Mouse (Mus musculus): ENCODE results near the gene Dlg2. TPM values are rescaled to one million over a fixed set of nuclear protein-coding genes. Genes with fewer than 3 reads are reported as not detected.

Gene Dlg2
- total RNA-seq, 2 experiments from 2014 or later: 319 to 325 TPM

DNA sequence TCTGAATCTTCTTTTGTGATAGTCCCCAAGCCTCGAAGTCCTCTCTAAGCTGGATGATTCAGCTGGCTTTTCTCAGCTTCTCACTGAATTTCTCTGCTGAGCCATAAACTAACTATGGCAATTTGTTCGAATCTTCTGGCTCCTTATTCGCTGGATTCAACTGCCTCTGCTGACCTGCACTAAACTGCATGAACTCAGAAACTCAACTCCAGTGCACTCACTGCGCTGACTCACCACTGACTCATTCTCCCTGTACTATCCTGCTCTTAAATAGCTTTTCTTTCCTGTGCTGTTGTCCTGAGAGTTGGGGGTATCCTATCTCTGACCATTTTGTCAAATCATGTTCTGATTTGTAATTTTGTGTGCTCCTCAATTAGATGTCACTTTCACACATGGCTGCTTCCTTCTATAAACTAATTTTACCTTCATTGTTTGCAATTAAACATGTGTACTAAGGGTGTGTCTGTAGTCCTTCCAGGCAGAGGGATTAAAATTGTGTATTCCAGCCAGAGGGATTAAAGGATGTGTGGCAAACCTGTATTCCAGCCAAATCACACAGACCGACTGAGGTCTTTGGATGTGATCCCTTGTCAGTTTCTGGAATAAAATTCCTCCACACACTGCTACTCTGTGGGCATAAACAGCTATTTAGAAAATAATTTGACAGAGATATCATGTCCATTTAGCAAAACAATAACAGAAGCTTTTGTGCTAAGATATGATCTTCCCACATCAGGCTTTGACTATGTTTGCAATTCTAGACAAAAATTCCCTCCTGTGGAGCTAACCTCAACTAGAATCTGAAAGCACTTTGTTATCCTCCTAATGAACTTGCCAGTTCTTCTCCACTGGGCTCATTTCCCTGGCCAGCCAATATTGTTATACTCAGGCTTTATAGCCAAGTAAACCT lies 1115.0 kb downstream of the Dlg2 start:
- intact Hi-C loops (cut with DNase I): no loop called here
- DNase-seq (ENCODE audit: low spot score in 2 of 2): peak in 1 of 2 experiments; percentile 22

GRCm38 (mm10) chr7:91598549-91598948 lies 1122.1 kb downstream of the Dlg2 start:
- no peak for DNase-seq (ENCODE audit: low spot score in 2 of 2)
- intact Hi-C loops (cut with DNase I): no loop called here

DNA sequence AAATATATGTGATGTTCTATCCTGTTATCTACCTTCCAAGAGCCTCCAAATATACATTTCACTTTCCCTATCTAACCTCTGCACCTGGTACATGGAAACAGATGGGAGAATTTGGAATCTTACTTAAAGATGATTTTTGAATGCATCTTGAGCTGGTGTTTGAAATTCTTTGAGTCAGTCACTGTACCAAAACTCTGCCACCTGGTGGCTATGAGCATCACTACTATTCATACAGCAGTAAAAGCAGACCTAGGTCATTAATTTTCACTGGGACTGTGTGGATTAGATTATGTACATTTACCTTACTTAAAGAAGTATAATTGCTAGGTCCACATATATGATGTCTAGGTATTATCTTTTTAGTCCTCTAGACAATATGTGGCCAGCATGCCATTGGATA lies 1124.8 kb downstream of the Dlg2 start:
- DNase-seq (ENCODE audit: low spot score in 2 of 2): no peak

GRCm38 (mm10) chr7:91603561-91603960 lies 1127.1 kb downstream of the Dlg2 start:
- DNase-seq (ENCODE audit: low spot score in 2 of 2): no peak
- intact Hi-C loops (cut with DNase I): loop anchor here (5.0 kb wide), 1 partner anchor 146 kb away; no protein-coding TSS in a partner anchor

More for the DNA sequence above, 1124.8 kb downstream of the Dlg2 start:
- intact Hi-C loops (cut with DNase I): loop anchor here (5.0 kb wide), 1 partner anchor 144 kb away; no protein-coding TSS in a partner anchor

DNA sequence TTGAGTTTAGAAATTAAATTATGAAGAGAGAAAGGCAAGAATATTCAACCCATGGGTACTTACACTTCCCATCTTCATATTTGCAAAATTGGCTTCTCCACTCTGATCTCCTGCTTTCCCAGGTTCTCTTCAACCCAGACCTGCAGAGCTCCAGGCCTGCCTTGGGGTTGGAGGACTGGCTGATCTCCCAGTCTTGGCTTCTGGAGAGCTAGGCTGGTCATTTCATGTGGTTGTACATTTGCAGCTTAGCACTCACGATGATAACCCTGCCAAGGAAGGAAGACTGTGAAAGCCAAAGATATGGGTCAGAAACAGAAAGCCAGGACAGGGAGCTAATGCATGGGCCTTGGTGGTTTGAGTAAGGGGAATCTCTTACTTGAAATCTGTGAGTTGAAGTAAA lies 1176.6 kb downstream of the Dlg2 start:
- intact Hi-C loops (cut with DNase I): no loop called here
- DNase-seq (ENCODE audit: low spot score in 2 of 2): no peak

DNA sequence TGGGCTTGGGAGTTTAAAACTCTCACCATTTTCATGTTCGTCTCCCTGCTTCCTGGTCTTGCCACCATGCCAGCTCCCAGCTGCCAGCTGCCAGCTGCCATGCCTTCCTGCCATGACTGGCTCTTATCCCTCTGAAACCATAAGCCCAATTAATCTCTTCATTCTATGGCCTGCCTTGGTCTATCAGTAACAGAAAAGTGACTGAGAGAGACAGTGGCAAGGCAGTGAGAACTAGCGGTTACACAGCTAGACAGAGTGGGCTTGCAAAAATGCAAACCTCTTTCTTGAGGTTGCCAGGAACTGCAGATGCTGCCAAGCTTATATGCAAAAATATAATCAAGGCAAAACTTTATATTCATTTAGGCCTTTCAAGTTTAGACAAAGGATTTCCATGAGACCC lies 1183.0 kb downstream of the Dlg2 start:
- intact Hi-C loops (cut with DNase I): no loop called here
- DNase-seq (ENCODE audit: low spot score in 2 of 2): no peak

- intact Hi-C loops (cut with DNase I): no loop called here
- peak; percentile 65 to 91 for DNase-seq (ENCODE audit: low spot score in 2 of 2)
These were observed 1196.0 kb downstream of the Dlg2 start for GRCm38 (mm10) chr7:91672236-91673017.

DNA sequence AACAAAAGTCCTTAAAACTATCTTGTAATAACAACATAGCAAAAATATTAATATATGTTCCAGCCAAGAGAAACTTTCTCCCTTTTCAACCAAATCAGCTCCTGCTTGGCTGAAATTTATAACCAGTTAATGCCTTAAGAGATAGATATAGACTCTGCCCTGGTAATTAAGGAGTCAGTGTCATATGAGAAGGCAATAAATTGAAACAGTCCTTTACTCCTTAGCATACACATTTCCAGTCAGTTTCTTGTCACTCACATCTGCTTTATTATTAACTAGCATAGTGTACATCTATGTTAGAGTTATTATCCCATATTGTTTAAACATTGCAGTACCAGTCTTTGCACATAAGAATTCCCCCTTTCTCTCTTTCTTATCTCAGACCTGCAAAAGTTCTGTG lies 1197.9 kb downstream of the Dlg2 start:
- DNase-seq (ENCODE audit: low spot score in 2 of 2): no peak
- intact Hi-C loops (cut with DNase I): no loop called here

DNA sequence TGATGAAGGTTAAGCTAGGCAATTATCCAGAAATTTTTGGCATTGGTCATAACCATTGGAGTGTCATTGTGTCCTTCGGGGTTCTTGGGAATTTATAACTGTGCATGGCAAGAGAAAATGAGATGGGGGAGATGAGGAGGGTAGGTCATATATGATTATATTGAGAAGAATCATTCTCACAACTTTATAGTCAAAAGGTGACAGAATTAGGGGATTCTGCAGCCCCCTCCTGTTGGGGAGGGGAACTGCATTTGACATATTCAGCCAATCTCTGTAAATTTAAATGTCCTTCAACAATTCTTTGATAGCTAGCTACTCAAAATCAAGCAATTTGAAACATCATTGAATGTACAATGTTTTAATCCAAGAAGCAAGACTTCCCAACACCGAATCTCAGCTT lies 1201.5 kb downstream of the Dlg2 start:
- DNase-seq (ENCODE audit: low spot score in 2 of 2): no peak
- intact Hi-C loops (cut with DNase I): no loop called here

GRCm38 (mm10) chr7:91687930-91688329 lies 1211.5 kb downstream of the Dlg2 start:
- intact Hi-C loops (cut with DNase I): no loop called here
- DNase-seq (ENCODE audit: low spot score in 2 of 2): no peak

DNA sequence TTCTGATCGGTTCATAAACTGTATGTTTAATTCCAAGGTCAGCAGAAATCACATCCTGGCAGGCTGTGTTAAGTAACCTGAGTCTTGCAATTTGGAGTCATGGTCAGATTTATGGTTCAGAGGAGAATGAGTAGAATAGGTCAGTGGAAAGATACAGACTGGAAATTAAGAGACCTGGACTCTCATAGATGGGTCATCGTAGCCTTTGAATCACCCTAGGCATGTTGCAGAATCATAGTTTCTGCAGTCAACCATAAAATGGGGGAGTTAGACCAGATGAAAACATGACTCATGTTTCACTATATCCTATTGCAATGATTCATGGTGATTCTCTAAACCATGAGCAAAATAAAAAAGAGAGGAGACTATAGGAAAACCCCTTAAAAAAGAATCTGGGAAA lies 1213.4 kb downstream of the Dlg2 start:
- intact Hi-C loops (cut with DNase I): no loop called here
- DNase-seq (ENCODE audit: low spot score in 2 of 2): no peak

DNA sequence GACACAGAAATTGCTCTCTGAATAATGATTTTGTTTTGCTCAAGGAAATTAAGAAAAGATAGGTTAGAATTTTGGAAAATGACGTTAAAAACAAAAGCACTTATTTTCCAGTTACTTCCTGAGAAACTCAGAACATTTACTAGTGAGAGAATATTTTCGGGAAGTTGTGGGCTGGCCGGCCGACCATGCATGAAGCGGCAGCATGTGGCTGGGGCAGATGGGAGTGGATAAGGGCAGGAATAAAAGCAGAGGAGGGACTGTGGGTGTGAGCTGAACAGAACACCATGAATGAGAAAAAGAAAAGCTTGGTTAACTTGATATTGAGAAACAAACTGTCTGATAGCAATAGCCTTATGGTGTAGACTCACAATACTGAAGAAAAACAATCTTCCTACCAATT lies 1233.4 kb downstream of the Dlg2 start:
- DNase-seq (ENCODE audit: low spot score in 2 of 2): peak in 1 of 2 experiments; percentile 73
- intact Hi-C loops (cut with DNase I): no loop called here

DNA sequence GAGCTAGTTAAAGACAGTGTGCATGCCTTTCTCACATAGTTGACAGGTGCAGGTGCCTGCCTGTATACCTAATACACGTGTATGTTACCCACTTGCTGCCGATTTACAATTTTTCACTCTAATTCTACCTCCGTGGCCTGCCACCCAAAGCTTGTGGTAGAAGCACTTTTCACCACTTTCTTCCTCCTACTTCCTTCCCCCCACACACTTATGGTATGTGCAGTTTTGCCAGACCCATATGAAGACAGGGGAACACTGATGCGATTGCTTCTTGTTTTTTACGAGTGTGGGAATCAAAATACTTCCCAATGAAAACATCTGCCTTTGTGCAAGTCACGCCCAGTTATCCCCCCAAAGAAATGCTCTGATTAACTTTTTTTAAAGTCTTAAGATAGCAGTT lies 1234.7 kb downstream of the Dlg2 start:
- DNase-seq (ENCODE audit: low spot score in 2 of 2): peak in 1 of 2 experiments; percentile 77
- intact Hi-C loops (cut with DNase I): no loop called here

DNA sequence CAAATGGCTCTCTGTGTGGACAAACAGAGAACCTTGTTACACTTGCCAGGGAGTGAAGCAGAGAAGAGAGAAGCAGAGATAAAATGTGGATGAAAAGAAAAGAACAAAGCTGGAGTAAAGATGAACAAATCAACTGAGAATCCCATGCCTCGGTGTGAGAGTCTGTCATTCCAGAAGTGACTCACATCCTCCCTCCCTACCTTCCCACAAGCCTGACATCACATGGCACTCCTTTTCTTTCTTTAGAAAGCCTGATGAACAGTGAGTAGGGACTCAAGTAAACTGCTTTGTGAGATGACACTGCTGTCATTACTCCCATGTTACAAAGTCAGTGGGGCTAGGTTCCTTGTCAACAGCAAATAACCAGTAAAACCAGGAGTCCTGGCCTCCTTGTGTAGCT lies 1239.3 kb downstream of the Dlg2 start:
- intact Hi-C loops (cut with DNase I): no loop called here
- peak in 1 of 2 experiments; percentile 64 for DNase-seq (ENCODE audit: low spot score in 2 of 2)

DNA sequence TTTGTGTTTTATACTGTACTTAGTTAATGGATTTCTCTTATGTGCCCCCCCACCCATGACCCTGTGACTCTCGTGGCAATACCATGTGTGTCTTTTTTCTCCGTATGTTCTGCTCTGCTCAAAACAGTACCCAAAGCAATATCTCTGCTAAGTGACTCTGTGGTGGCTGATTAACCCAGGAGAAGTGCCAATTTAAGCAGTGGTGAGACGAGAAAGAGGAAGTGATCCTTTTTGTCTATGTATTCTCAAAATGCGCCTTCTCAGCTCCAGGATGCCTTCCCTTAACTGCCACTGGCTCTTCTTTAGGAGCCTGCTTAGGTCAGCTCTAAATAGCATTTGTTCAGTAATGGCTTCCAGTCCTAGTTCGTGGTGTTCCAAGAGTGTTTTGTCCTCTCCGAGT lies 1240.2 kb downstream of the Dlg2 start:
- no peak for DNase-seq (ENCODE audit: low spot score in 2 of 2)
- intact Hi-C loops (cut with DNase I): no loop called here

- intact Hi-C loops (cut with DNase I): no loop called here
- DNase-seq (ENCODE audit: low spot score in 2 of 2): no peak
These were observed 1243.8 kb downstream of the Dlg2 start for GRCm38 (mm10) chr7:91720318-91720717.

DNA sequence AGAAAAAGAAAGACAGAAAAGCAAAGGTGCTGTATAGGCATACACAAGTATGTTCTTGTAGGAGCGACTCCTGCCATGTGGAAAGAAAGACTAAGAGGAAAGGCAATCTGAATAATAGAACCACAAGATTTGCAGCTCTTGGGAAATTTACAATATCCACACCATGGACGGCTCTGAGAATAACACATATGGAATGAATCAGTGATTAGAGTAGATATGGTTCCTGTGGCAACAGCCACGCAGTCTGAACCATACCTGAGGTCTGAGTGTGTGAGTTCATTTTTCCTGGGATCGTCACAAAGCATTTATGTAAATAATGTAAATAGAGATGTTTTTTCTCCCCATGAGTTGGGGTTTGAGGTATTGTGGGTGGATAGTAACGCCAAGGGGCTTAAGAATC lies 1247.9 kb downstream of the Dlg2 start:
- intact Hi-C loops (cut with DNase I): no loop called here
- DNase-seq (ENCODE audit: low spot score in 2 of 2): no peak

- no peak for DNase-seq (ENCODE audit: low spot score in 2 of 2)
- intact Hi-C loops (cut with DNase I): no loop called here
These were observed 1264.3 kb downstream of the Dlg2 start for GRCm38 (mm10) chr7:91740748-91741147.

GRCm38 (mm10) chr7:91753151-91753861 lies 1276.8 kb downstream of the Dlg2 start:
- intact Hi-C loops (cut with DNase I): no loop called here
- no peak for DNase-seq (ENCODE audit: low spot score in 2 of 2)

DNA sequence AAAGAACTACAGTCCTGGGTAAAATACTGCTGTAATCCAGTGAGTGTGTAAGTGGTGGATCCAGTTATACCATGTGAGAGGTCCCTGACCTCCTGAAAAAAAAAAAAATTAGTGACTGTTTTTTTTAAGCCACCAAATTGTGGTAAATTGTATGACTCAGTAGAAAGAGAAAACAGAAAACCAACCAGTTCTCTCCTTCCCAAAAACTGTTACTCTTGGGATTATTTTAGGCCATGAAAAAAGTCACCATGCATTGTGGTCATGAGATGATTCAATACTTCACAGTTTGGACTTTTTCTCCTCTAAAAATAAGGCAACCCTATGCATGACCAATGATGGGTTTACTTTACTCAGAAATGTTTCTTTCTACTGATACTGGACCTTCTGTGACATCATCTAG lies 1291.2 kb downstream of the Dlg2 start:
- intact Hi-C loops (cut with DNase I): no loop called here
- DNase-seq (ENCODE audit: low spot score in 2 of 2): no peak

All from left cerebral cortex, postnatal 25 days (tissue).